Mouse (Mus musculus) cortical plate, adult 2 months (tissue): ENCODE measurements around the gene Olfr557. TPM values are rescaled to one million over a fixed set of nuclear protein-coding genes. Genes with fewer than 3 reads are reported as not detected.
A peak's percentile ranks its signal among the peaks of the same experiment; 100 is the strongest.

ENCODE experiments used
- H3K27ac ChIP-seq: fragments of 200-500 bp; 2 replicates; pipeline ENCODE4 v1.5.1; 2012; ENCODE audit warnings: low read length, control low read depth, inconsistent platforms; ENCODE audit not compliant: insufficient read depth
- H3K4me1 ChIP-seq: fragments of 200-500 bp; 2 replicates; pipeline ENCODE4 v1.6.1; 2011; ENCODE audit warnings: low read length; ENCODE audit not compliant: control insufficient read depth, insufficient read depth
- H3K4me3 ChIP-seq: fragments of 200-500 bp; 2 replicates; pipeline ENCODE4 v1.5.1; 2011; ENCODE audit warnings: mild to moderate bottlenecking, low read length, control low read depth; ENCODE audit not compliant: insufficient read depth
- CTCF ChIP-seq: fragments of 200-500 bp; IDR thresholded peaks from 2 replicates; pipeline ENCODE4 v1.5.1; 2011; ENCODE audit warnings: mild to moderate bottlenecking, control low read depth, low read length; ENCODE audit not compliant: insufficient read depth; ENCODE audit errors: extremely low read depth
- POLR2A ChIP-seq: fragments of 200-500 bp; IDR thresholded peaks from 2 replicates; pipeline ENCODE4 v1.6.1; 2011; ENCODE audit warnings: mild to moderate bottlenecking, low read length, control low read depth; ENCODE audit not compliant: insufficient read depth; ENCODE audit errors: extremely low read depth
- polyA plus RNA-seq: library from polyadenylated mRNA; depleted of rRNA; stranded (reverse); fragments of >200 nt; gene quantifications from 2 replicates; pipeline ENCODE4 v1.2.3, GENCODE M21; 2012; rRNA removed

The Olfr557 gene
- 0.09 and 0.10 TPM in 2 replicates for polyA plus RNA-seq

- Histone ChIP-seq H3K4me3 (no peak within 1 kb of the TSS), H3K4me1 (no peaks in the 10 kb centered on the region), H3K27ac (no peak within 1 kb of the TSS)
- TF ChIP-seq POLR2A (no peak), CTCF (peak; percentile 76)
Measured at GRCm38 (mm10) chr7:102695358-102696125, at the start of gene Olfr557. Olfr557 (plus strand) TSS chr7:102695910.

GRCm38 (mm10) chr7:102658523-102658922, 37.2 kb upstream of the Olfr557 start, which contains the start of gene Olfr555:
Olfr555 (plus strand) TSS chr7:102658823.
- H3K27ac ChIP-seq, result no peak within 1 kb of the TSS
- no peak for TF ChIP-seq CTCF
- no peak for TF ChIP-seq POLR2A
- H3K4me1 ChIP-seq, result no peaks in the 10 kb centered on the region
- no peak within 1 kb of the TSS for H3K4me3 ChIP-seq

GRCm38 (mm10) chr7:102664599-102664998, 31.1 kb upstream of the Olfr557 start, which contains the start of gene Olfr556:
Olfr556 (plus strand) TSS chr7:102664899.
- no peak within 1 kb of the TSS for H3K27ac ChIP-seq
- no peak for TF ChIP-seq CTCF
- no peak for TF ChIP-seq POLR2A
- H3K4me1 ChIP-seq, result no peaks in the 10 kb centered on the region
- no peak within 1 kb of the TSS for H3K4me3 ChIP-seq

GRCm38 (mm10) chr7:102665378-102665777, 30.3 kb upstream of the Olfr557 start:
- TF ChIP-seq CTCF (no peak), POLR2A (no peak)
- no peak overlapping the region for H3K4me3 ChIP-seq
- no peaks in the 10 kb centered on the region for H3K4me1 ChIP-seq
- no peak overlapping the region for H3K27ac ChIP-seq

DNA sequence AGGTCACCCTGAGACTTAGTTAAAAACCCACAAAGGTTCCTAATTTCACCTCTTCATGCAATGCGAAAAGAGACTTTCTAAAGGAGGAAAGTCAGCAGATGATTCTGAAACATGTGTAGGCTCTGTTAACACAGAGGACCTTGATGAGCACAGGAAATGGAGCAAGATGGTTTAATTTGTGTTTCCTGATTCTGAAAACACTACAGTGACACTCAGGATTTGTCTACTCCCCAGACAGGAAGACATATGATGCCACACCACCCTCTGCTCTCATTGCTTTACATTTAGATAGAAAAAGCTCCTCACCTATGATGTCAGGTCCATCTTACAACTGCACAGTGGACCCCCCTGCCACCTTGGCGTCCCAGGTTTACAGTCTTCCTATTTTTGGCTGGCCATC, 19.5 kb upstream of the Olfr557 start:
- Histone ChIP-seq H3K4me1 (no peaks in the 10 kb centered on the region), H3K27ac (no peak overlapping the region), H3K4me3 (no peak overlapping the region)
- no peak for TF ChIP-seq POLR2A
- TF ChIP-seq CTCF, result no peak

- TF ChIP-seq POLR2A (no peak), CTCF (no peak)
- Histone ChIP-seq H3K27ac (no peak overlapping the region), H3K4me3 (no peak overlapping the region), H3K4me1 (no peaks in the 10 kb centered on the region)
Measured at GRCm38 (mm10) chr7:102681916-102682315, 13.8 kb upstream of the Olfr557 start.

DNA sequence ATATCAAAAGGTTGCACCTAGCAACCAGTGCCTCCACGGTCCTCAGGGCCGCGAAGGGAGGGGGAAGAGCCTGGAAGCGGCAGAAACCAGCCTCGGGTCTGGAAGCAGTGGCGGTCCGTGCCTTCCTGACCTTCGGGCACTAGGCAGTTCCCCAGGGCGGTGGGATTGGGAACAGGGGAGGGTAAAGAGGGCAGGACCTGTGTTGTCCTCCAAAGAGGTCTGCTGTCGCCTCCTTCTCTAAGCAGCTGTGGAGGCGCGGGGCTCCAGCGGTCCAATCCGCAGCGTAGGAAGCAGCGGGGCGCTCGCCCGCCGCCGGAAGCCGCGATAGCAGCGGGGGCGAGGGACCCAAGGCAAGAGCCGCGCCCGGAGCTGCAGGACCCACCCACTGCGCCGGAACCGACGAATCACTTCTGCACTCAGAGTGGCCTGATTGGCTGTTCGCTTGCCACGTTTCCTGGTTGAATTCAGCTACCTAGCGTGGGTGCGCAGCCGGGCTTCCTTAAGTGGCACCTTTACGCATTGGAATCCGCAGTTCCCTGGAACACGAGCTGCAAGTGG, 8.7 kb upstream of the Olfr557 start, which contains the start of gene Trim68:
TSS of gene Trim68 (minus strand) at position 384 of the 558 bp plus-strand sequence.
- H3K27ac ChIP-seq, result peak within 1 kb of the TSS; percentile 70
- TF ChIP-seq POLR2A (no peak), CTCF (no peak)
- no peaks in the 10 kb centered on the region for H3K4me1 ChIP-seq
- H3K4me3 ChIP-seq, result peak within 1 kb of the TSS; percentile 86

GRCm38 (mm10) chr7:102698461-102698860, 2.8 kb downstream of the Olfr557 start:
- no peaks in the 10 kb centered on the region for H3K4me1 ChIP-seq
- no peak overlapping the region for H3K27ac ChIP-seq
- no peak for TF ChIP-seq POLR2A
- no peak for TF ChIP-seq CTCF
- H3K4me3 ChIP-seq, result no peak overlapping the region

DNA sequence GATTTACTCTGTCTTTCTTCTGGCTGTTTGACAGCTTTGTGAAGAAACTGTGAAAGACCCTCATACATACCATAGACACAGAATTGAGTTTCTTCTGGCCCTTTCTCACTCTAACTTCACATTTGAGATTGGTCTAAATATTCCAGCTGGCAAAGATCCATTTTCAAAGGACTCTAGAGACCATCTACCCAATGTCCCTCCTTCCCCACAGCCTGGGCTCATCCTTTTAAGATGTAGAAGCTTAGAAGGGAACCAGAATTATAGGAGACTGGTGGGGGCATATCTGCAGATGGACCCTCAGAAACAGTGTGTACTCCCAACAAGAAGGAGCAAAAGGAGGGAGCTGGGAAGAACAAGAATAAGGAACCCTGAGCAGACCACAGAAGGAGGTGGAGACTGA, 6.2 kb downstream of the Olfr557 start, which contains the start of gene Olfr558:
TSS of gene Olfr558 (plus strand) at position 301 of the 400 bp plus-strand sequence.
- no peak within 1 kb of the TSS for H3K27ac ChIP-seq
- H3K4me3 ChIP-seq, result no peak within 1 kb of the TSS
- TF ChIP-seq POLR2A (no peak), CTCF (no peak)
- no peaks in the 10 kb centered on the region for H3K4me1 ChIP-seq
